Mouse (Mus musculus): ENCODE results near the gene Hacd2.

GRCm38 (mm10) chr16:35068886-35069285 is 46.7 kb downstream of the Hacd2 start:
- TF ChIP-seq POLR2A (IDR thresholded peaks at IDR 0.05; ENCODE audit: low read depth, low read length), result no peak
- no peak for TF ChIP-seq CTCF (conservative IDR thresholded peaks at IDR 0.05; ENCODE audit: insufficient read depth, insufficient read length, low read depth, low read length)
